10 mouse cellular contexts compared by ENCODE assay signal in the genomic region with DNA sequence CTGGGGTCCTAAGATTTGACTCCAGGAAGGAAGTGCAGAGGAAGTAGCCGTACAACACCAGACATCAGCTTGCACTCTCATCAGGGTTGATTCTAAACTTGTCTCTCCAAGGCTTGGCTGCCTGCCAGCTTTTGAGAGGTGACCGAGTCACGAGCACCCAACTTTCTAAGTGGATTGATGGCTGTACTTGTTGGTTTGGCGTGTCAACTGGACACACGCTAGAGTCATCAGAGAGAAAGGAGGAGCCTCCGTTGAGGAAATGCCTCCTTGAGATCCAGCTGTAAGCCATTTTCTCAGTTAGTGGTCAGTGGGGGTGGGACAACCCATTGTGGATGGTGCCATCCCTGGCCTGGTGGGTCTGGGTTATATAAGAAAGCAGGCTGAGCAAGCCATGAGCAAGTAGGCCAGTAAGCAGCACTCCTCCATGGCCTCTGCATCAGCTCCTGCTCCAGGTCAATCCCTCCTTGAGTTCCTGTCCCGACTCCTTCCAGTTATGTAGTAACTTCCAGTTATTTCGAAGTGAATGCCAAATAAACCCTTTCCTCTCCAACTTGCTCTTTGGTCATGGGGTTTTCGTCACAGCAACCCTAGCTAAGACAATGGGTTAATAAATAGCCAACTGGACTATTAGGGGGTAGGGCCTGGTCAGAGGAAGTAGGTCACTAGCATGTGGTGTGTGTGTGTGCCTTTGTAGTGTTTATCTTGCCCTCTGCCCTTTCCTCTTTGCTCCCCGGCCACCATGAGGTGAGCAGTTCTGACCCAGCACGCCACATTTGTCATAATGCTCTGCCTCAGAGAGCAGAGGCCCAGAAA. TPM values are rescaled to one million over a fixed set of nuclear protein-coding genes. Genes with fewer than 3 reads are reported as not detected.
DNase-seq lines count a peak whose midpoint lies in the region; ATAC-seq lines count a peak whose summit lies in the region.
"Had no signal": no experiment of that assay in that cellular context is flagged by ENCODE, and none has a peak within 500 bp of the region (broad histone marks: within the 10 kb centered on the region; RNA-seq: fewer than 3 reads in every experiment).

No protein-coding gene starts in this region.

- no peak overlapping the region for H3K4me2 ChIP-seq in intestine, embryonic 14.5 days (ENCODE audit: low read length)
- H3K4me2 ChIP-seq in liver, embryonic 13.5 days = no peak overlapping the region
- H3K4me2 ChIP-seq: embryonic facial prominence, embryonic 15.5 days had no signal

- WGBS in intestine, embryonic 14.5 days = 46% methylated on average over 11 of the region's 11 CpGs
- WGBS in liver, embryonic 13.5 days (ENCODE audit: insufficient replicate concordance) = 54% methylated on average over 11 of the region's 11 CpGs

- H3K27ac ChIP-seq in intestine, embryonic 14.5 days (ENCODE audit: low read depth) = no peak overlapping the region
- H3K27ac ChIP-seq in liver, embryonic 13.5 days = peak overlapping the region; percentile 48
- H3K27ac ChIP-seq: embryonic facial prominence, embryonic 15.5 days; layer of hippocampus, adult 2 months had no signal

- H3K27me3 ChIP-seq in intestine, embryonic 14.5 days (replicated peaks; ENCODE audit: control insufficient read depth, insufficient read depth, low read length) = no peaks in the 10 kb centered on the region
- no peaks in the 10 kb centered on the region for H3K27me3 ChIP-seq in liver, embryonic 13.5 days
- H3K27me3 ChIP-seq: embryonic facial prominence, embryonic 15.5 days had no signal

- no peak overlapping the region for H3K9ac ChIP-seq in intestine, embryonic 14.5 days (ENCODE audit: low read length)
- H3K9ac ChIP-seq in liver, embryonic 13.5 days = no peak overlapping the region
- H3K9ac ChIP-seq: embryonic facial prominence, embryonic 15.5 days had no signal

- no peaks in the 10 kb centered on the region for H3K36me3 ChIP-seq in intestine, embryonic 14.5 days (ENCODE audit: control insufficient read depth, insufficient read depth, low read length)
- H3K36me3 ChIP-seq in liver, embryonic 13.5 days = no peaks in the 10 kb centered on the region
- H3K36me3 ChIP-seq: embryonic facial prominence, embryonic 15.5 days had no signal

- peak; percentile 53 for DNase-seq in adrenal gland, postnatal 10 days
- DNase-seq in adrenal gland, postnatal 4 days (ENCODE audit: low spot score in 2 of 2) = no peak
- DNase-seq in 416B (ENCODE audit: low read depth) = peak; percentile 70
- no peak for DNase-seq in intestine, embryonic 14.5 days (ENCODE audit: low spot score)
- peak; percentile 9 for DNase-seq in liver, embryonic 13.5 days
- DNase-seq in urinary bladder, postnatal 36 days (ENCODE audit: low spot score in 2 of 2) = no peak
- DNase-seq in ovary, postnatal 36 days (ENCODE audit: low spot score) = no peak

- peaks cover 6% of the 10 kb centered on the region; the same call in 1 of the 2 replicates for H3K4me1 ChIP-seq in intestine, embryonic 14.5 days (replicated peaks; ENCODE audit: control insufficient read depth, insufficient read depth, low read length)
- peaks cover 57% of the 10 kb centered on the region for H3K4me1 ChIP-seq in liver, embryonic 13.5 days (replicated peaks)

- ATAC-seq in intestine, embryonic 14.5 days (replicated peaks; ENCODE audit: low FRiP score, low TSS enrichment, low read depth) = 0 out of 2 replicates have a peak, but pooled peaks have one; percentile 14
- ATAC-seq in liver, embryonic 13.5 days (ENCODE audit: low read depth) = peak; percentile 77
- ATAC-seq in activated CD4-positive, CD25-positive, alpha-beta regulatory T cell, adult 4 months = no peak

- H3K9me3 ChIP-seq in intestine, embryonic 14.5 days (ENCODE audit: control insufficient read depth, low read length) = no peaks in the 10 kb centered on the region
- no peaks in the 10 kb centered on the region for H3K9me3 ChIP-seq in liver, embryonic 13.5 days (replicated peaks)
- H3K9me3 ChIP-seq: embryonic facial prominence, embryonic 15.5 days had no signal

- no peak overlapping the region for H3K4me3 ChIP-seq in intestine, embryonic 14.5 days (ENCODE audit: low read depth, low read length)
- H3K4me3 ChIP-seq in liver, embryonic 13.5 days (replicated peaks) = no peak overlapping the region
- H3K4me3 ChIP-seq: embryonic facial prominence, embryonic 15.5 days; layer of hippocampus, adult 2 months had no signal

RNA-seq across cellular contexts. Expression of a gene that starts 21.1 kb away (rescaled TPM):
- 100 to 1,000 TPM; 120 TPM for total RNA-seq in adrenal gland, postnatal 10 days (2021)
- total RNA-seq in adrenal gland, postnatal 4 days (2021) = 100 to 1,000 TPM; 141 to 154 TPM
- polyA plus RNA-seq in intestine, embryonic 14.5 days (2014; fragmentation: Nextera tagmentation; extraction: Ambion mirVana) = 162 and 185 TPM in 2 replicates
- polyA plus RNA-seq in liver, embryonic 13.5 days (2015; fragmentation: Nextera tagmentation; extraction: Ambion mirVana) = 92.5 and 94.7 TPM in 2 replicates
- 100 to 1,000 TPM in 1 of 2 experiments, 10 to 100 TPM in 1; 73.3 to 104 TPM for polyA plus RNA-seq in activated CD4-positive, CD25-positive, alpha-beta regulatory T cell, adult 4 months (2017; shearing (Covaris generic))

RNA-seq across cellular contexts. Expression of a gene that starts 30.9 kb away (rescaled TPM):
- total RNA-seq in adrenal gland, postnatal 10 days (2021) = 10 to 100 TPM; 22.4 to 25.2 TPM
- total RNA-seq in adrenal gland, postnatal 4 days (2021) = 10 to 100 TPM; 19.8 to 20.4 TPM
- 10.3 and 14.1 TPM in 2 replicates for polyA plus RNA-seq in intestine, embryonic 14.5 days (2014; fragmentation: Nextera tagmentation; extraction: Ambion mirVana)
- polyA plus RNA-seq in liver, embryonic 13.5 days (2015; fragmentation: Nextera tagmentation; extraction: Ambion mirVana) = 12.7 and 13.3 TPM in 2 replicates
- under 1 TPM in 1 of 2 experiments, not detected in 1; 0.20 TPM for polyA plus RNA-seq in activated CD4-positive, CD25-positive, alpha-beta regulatory T cell, adult 4 months (2017; shearing (Covaris generic))

Comparison
In these comparisons a context has a peak if more than half of its experiments do, and no peak if none do; other contexts are left out.
1. DNase-seq: peak in adrenal gland, postnatal 10 days (single experiment), 416B (single experiment) and liver, embryonic 13.5 days (single experiment); none in adrenal gland, postnatal 4 days (0 of 2), intestine, embryonic 14.5 days (single experiment), urinary bladder, postnatal 36 days (0 of 2) and ovary, postnatal 36 days (single experiment).